Mouse (Mus musculus): ENCODE measurements around the gene Pdlim4. TPM values are rescaled to one million over a fixed set of nuclear protein-coding genes. Genes with fewer than 3 reads are reported as not detected.

The Pdlim4 gene
- polyA plus RNA-seq, 1 experiment from 2014 or later = 30.9 TPM

GRCm38 (mm10) chr11:54088947-54089317 is 20.1 kb upstream of the Pdlim4 start:
- ATAC-seq (ENCODE audit: low FRiP score) = 0 out of 2 replicates have a peak, but pooled peaks have one; percentile 36
- no peaks in the 10 kb centered on the region for H3K9me3 ChIP-seq
- H3K9ac ChIP-seq = no peak overlapping the region
- H3K27me3 ChIP-seq = no peaks in the 10 kb centered on the region
- H3K4me1 ChIP-seq (replicated peaks) = no peaks in the 10 kb centered on the region
- WGBS = 46% methylated on average over 5 of the region's 5 CpGs
- no peak overlapping the region for H3K4me3 ChIP-seq
- H3K4me2 ChIP-seq = no peak overlapping the region
- no peak overlapping the region for H3K27ac ChIP-seq
- H3K36me3 ChIP-seq = no peaks in the 10 kb centered on the region

GRCm38 (mm10) chr11:54088253-54088946 is 19.6 kb upstream of the Pdlim4 start:
- Histone ChIP-seq H3K4me2 (no peak overlapping the region), H3K27ac (no peak overlapping the region), H3K9me3 (no peaks in the 10 kb centered on the region), H3K36me3 (no peaks in the 10 kb centered on the region), H3K4me1 (replicated peaks) (no peaks in the 10 kb centered on the region), H3K9ac (no peak overlapping the region), H3K27me3 (no peaks in the 10 kb centered on the region), H3K4me3 (no peak overlapping the region)
- WGBS = 80% methylated on average over 7 of the region's 7 CpGs
- no peak for ATAC-seq (ENCODE audit: low FRiP score)

GRCm38 (mm10) chr11:54085816-54086215 is 17.0 kb upstream of the Pdlim4 start:
- no peak for ATAC-seq (ENCODE audit: low FRiP score)
- H3K27ac ChIP-seq = no peak overlapping the region
- 66% methylated on average over 5 of the region's 5 CpGs for WGBS

GRCm38 (mm10) chr11:54084976-54085375 is 16.2 kb upstream of the Pdlim4 start:
- no peaks in the 10 kb centered on the region for H3K4me1 ChIP-seq (replicated peaks)
- H3K4me2 ChIP-seq = no peak overlapping the region
- no peak overlapping the region for H3K9ac ChIP-seq
- no peaks in the 10 kb centered on the region for H3K27me3 ChIP-seq
- 79% methylated on average over 1 of the region's 1 CpGs for WGBS
- no peaks in the 10 kb centered on the region for H3K36me3 ChIP-seq
- H3K4me3 ChIP-seq = no peak overlapping the region
- no peak overlapping the region for H3K27ac ChIP-seq
- no peak for ATAC-seq (ENCODE audit: low FRiP score)
- no peaks in the 10 kb centered on the region for H3K9me3 ChIP-seq

More at GRCm38 (mm10) chr11:54085816-54086215, 17.0 kb upstream of the Pdlim4 start:
- Histone ChIP-seq H3K9ac (no peak overlapping the region), H3K9me3 (no peaks in the 10 kb centered on the region), H3K4me1 (replicated peaks) (no peaks in the 10 kb centered on the region), H3K4me3 (no peak overlapping the region), H3K4me2 (no peak overlapping the region), H3K36me3 (no peaks in the 10 kb centered on the region), H3K27me3 (no peaks in the 10 kb centered on the region)

- Histone ChIP-seq H3K9ac (no peak overlapping the region), H3K36me3 (no peaks in the 10 kb centered on the region), H3K27ac (no peak overlapping the region), H3K4me1 (replicated peaks) (no peaks in the 10 kb centered on the region), H3K9me3 (no peaks in the 10 kb centered on the region), H3K4me3 (no peak overlapping the region), H3K27me3 (no peaks in the 10 kb centered on the region), H3K4me2 (no peak overlapping the region)
- 93% methylated on average over 5 of the region's 5 CpGs for WGBS
- no peak for ATAC-seq (ENCODE audit: low FRiP score)
These were observed 13.9 kb upstream of the Pdlim4 start for GRCm38 (mm10) chr11:54082725-54083124.

GRCm38 (mm10) chr11:54080435-54080834 is 11.6 kb upstream of the Pdlim4 start:
- Histone ChIP-seq H3K9ac (no peak overlapping the region), H3K36me3 (no peaks in the 10 kb centered on the region), H3K4me3 (no peak overlapping the region), H3K9me3 (no peaks in the 10 kb centered on the region), H3K27ac (no peak overlapping the region), H3K27me3 (no peaks in the 10 kb centered on the region), H3K4me2 (no peak overlapping the region), H3K4me1 (replicated peaks) (no peaks in the 10 kb centered on the region)
- no peak for ATAC-seq (ENCODE audit: low FRiP score)
- WGBS = 51% methylated on average over 7 of the region's 7 CpGs

- Histone ChIP-seq H3K4me1 (replicated peaks) (peaks cover 4% of the 10 kb centered on the region; the same call in 1 of the 2 replicates), H3K4me3 (no peak overlapping the region), H3K27me3 (no peaks in the 10 kb centered on the region), H3K4me2 (no peak overlapping the region), H3K9me3 (no peaks in the 10 kb centered on the region), H3K9ac (no peak overlapping the region), H3K36me3 (no peaks in the 10 kb centered on the region), H3K27ac (no peak overlapping the region)
- 82% methylated on average over 1 of the region's 1 CpGs for WGBS
- no peak for ATAC-seq (ENCODE audit: low FRiP score)
These were observed 7.3 kb upstream of the Pdlim4 start for GRCm38 (mm10) chr11:54076101-54076500.

- Histone ChIP-seq H3K4me2 (no peak overlapping the region), H3K36me3 (no peaks in the 10 kb centered on the region), H3K27ac (no peak overlapping the region), H3K27me3 (peaks cover 1% of the 10 kb centered on the region; the same call in 1 of the 2 replicates), H3K9ac (no peak overlapping the region), H3K4me1 (replicated peaks) (peaks cover 4% of the 10 kb centered on the region; the same call in 1 of the 2 replicates), H3K9me3 (no peaks in the 10 kb centered on the region), H3K4me3 (no peak overlapping the region)
- WGBS = 76% methylated on average over 6 of the region's 6 CpGs
- ATAC-seq (ENCODE audit: low FRiP score) = no peak
These were observed 6.5 kb upstream of the Pdlim4 start for GRCm38 (mm10) chr11:54075353-54075752.

- no peak for ATAC-seq (ENCODE audit: low FRiP score)
- Histone ChIP-seq H3K4me1 (replicated peaks) (peaks cover 13% of the 10 kb centered on the region), H3K9ac (no peak overlapping the region), H3K27me3 (peaks cover 17% of the 10 kb centered on the region), H3K9me3 (no peaks in the 10 kb centered on the region), H3K36me3 (no peaks in the 10 kb centered on the region), H3K4me3 (no peak overlapping the region), H3K27ac (no peak overlapping the region), H3K4me2 (no peak overlapping the region)
- WGBS = 41% methylated on average over 4 of the region's 4 CpGs
These were observed 4.5 kb upstream of the Pdlim4 start for GRCm38 (mm10) chr11:54073291-54073690.

GRCm38 (mm10) chr11:54071726-54072445 is 3.1 kb upstream of the Pdlim4 start:
- 89% methylated on average over 5 of the region's 5 CpGs for WGBS
- H3K4me1 ChIP-seq (replicated peaks) = peaks cover 22% of the 10 kb centered on the region
- no peak overlapping the region for H3K4me3 ChIP-seq
- ATAC-seq (ENCODE audit: low FRiP score) = no peak
- H3K27me3 ChIP-seq = peaks cover 30% of the 10 kb centered on the region
- H3K9ac ChIP-seq = no peak overlapping the region
- H3K4me2 ChIP-seq = no peak overlapping the region
- no peak overlapping the region for H3K27ac ChIP-seq
- H3K9me3 ChIP-seq = no peaks in the 10 kb centered on the region
- H3K36me3 ChIP-seq = no peaks in the 10 kb centered on the region

GRCm38 (mm10) chr11:54067996-54068519 is 756 bp downstream of the Pdlim4 start:
- peaks cover 35% of the 10 kb centered on the region for H3K27me3 ChIP-seq
- H3K36me3 ChIP-seq = no peaks in the 10 kb centered on the region
- H3K4me1 ChIP-seq (replicated peaks) = peaks cover 29% of the 10 kb centered on the region
- H3K9me3 ChIP-seq = no peaks in the 10 kb centered on the region
- ATAC-seq (ENCODE audit: low FRiP score) = peak; percentile 41; the same call in 1 of the 2 replicates
- WGBS = 45% methylated on average over 4 of the region's 4 CpGs
- no peak overlapping the region for H3K27ac ChIP-seq
- peak overlapping the region; percentile 60 for H3K4me3 ChIP-seq
- peak overlapping the region; percentile 78 for H3K9ac ChIP-seq
- peak overlapping the region; percentile 88 for H3K4me2 ChIP-seq

GRCm38 (mm10) chr11:54067318-54067995 is 1.4 kb downstream of the Pdlim4 start:
- H3K9ac ChIP-seq = peak overlapping the region; percentile 78; the same call in 1 of the 2 replicates

More at GRCm38 (mm10) chr11:54067318-54067995, 1.4 kb downstream of the Pdlim4 start:
- Histone ChIP-seq H3K27ac (no peak overlapping the region), H3K27me3 (peaks cover 35% of the 10 kb centered on the region), H3K4me3 (peak overlapping the region; percentile 60), H3K4me1 (replicated peaks) (peaks cover 35% of the 10 kb centered on the region), H3K9me3 (no peaks in the 10 kb centered on the region), H3K36me3 (no peaks in the 10 kb centered on the region), H3K4me2 (peak overlapping the region; percentile 88)
- 28% methylated on average over 12 of the region's 12 CpGs for WGBS
- no peak for ATAC-seq (ENCODE audit: low FRiP score)
